Mouse (Mus musculus) c-Kit-positive CD71-positive TER-119-positive erythroid progenitor cells, embryonic 14.5 days (primary cell): ENCODE data around the gene Bcl7a.

ENCODE experiments used
- DNase-seq: peaks from one replicate; pipeline ENCODE4 v3.0.0-alpha.2; 2013; ENCODE audit warnings: low spot score

Gene Bcl7a

DNA sequence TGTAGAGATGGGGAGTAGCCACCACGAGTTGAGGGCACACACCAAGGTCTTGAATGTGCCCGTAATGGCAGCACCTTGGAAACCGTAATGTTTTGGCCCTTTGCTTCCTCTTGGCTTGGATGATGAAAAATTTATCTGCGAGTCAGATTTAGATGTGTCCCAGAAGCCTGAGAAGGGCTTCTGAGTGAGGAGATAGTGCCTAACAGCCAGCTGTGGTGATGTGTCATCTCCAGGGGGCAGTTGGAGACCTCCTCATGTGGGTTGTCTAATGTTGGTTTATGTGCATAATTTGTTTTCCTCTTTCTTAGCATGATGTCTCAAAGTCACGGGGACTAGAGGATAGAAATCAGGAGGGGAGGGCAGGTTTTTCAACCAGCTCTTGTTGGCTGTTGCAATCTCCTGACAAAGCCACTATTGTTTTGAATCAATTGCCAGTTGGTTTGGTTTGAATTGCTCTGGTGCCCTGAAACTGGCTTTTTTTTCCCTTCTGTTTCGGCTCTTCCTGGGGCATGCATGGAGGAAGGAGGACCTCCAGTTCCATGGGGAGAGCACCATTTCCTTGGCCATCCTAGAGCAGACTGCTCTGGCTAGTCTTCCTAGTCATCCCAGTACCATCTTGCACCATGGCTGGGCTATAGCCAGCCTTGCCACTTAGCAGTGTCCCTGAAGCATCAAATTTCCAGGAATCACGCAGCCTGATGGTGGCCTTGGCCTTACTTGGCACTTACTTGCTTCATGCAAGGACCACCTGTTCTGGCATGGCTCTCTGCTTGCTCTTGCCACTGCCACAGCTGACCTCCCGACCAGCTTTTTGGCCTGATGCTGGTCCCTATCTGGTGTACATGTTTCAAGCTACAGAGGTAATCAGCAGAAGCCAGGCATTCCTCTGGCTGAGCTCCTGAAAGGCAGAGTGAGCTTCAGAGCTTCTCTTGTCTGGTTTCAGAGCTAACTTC is 73.2 kb downstream of the Bcl7a start:
- no peak for DNase-seq

DNA sequence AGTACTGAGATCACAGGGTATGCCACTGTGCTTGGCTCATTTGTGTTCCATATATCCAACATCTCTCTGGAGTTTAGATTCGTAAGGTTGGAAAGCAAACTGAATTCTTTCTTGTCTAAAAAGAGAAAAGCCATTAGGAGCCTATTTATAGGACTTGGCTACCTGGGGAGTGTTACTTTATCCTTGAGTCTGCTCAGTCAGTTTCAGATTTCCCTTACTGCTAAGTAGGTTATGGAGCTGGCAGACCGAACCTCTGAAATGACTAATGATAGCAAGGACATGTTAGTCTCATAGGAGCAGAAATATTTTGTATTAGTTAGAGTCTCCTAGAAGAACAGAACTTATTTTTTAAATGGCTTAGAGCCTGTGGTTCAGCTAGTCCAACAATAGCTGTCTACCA is 80.3 kb downstream of the Bcl7a start:
- no peak for DNase-seq
